Mouse (Mus musculus) CH12.LX (cell line): ENCODE results near the gene Haus2. TPM values are rescaled to one million over a fixed set of nuclear protein-coding genes. Genes with fewer than 3 reads are reported as not detected.

Experiments
- DNase-seq: peaks from one replicate; pipeline ENCODE4 v3.0.0-alpha.2; 2013; ENCODE audit errors: extremely low read depth
- H3K27ac ChIP-seq: 2 replicates; pipeline ENCODE4 v1.5.1; 2012; ENCODE audit warnings: low read depth, mild to moderate bottlenecking, control low read depth, moderate library complexity; ENCODE audit not compliant: insufficient read depth
- H3K27me3 ChIP-seq: replicated peaks from 2 replicates; pipeline ENCODE3; 2012; ENCODE audit warnings: inconsistent platforms
- H3K36me3 ChIP-seq, 2 experiments: replicated peaks in 1 of 2; 2 replicates each; pipeline versions ENCODE3 to v1.6.1; 2012; ENCODE audit warnings: inconsistent platforms in 1 of 2, low read length in 1 of 2, mild to moderate bottlenecking in 1 of 2, mixed read lengths in 1 of 2, moderate library complexity in 1 of 2; ENCODE audit not compliant: control insufficient read depth in 1 of 2, insufficient read depth in 1 of 2
- H3K4me1 ChIP-seq, 2 experiments: 2 replicates each; pipeline ENCODE4 v1.6.1; 2012; ENCODE audit warnings: inconsistent platforms in 1 of 2, moderate library complexity in 1 of 2; ENCODE audit not compliant: insufficient read depth in 2 of 2, control insufficient read depth in 1 of 2
- H3K4me2 ChIP-seq: 2 replicates; pipeline ENCODE4 v1.6.1; 2012; ENCODE audit warnings: low read depth, mild to moderate bottlenecking, control low read depth; ENCODE audit not compliant: poor library complexity, insufficient read depth, severe bottlenecking
- H3K4me3 ChIP-seq, 3 experiments: fragments of 150-350 bp in 1 of 3; sonication (generic) in 1 of 3; replicated peaks in 1 of 3; 2 replicates each; pipeline versions ENCODE3 to v1.5.1; 2011 to 2012; ENCODE audit warnings: low read depth in 2 of 3, low read length in 2 of 3, mild to moderate bottlenecking in 2 of 3, moderate library complexity in 2 of 3, control low read depth in 1 of 3, improper control_type of control experiment in 1 of 3, inconsistent platforms in 1 of 3, mixed read lengths in 1 of 3; ENCODE audit not compliant: poor library complexity in 1 of 3
- H3K79me2 ChIP-seq: replicated peaks from 2 replicates; pipeline ENCODE4 v1.6.1; 2012; ENCODE audit warnings: mild to moderate bottlenecking, moderate library complexity; ENCODE audit not compliant: control insufficient read depth, poor library complexity, insufficient read depth, severe bottlenecking; ENCODE audit errors: extremely low read depth
- H3K9ac ChIP-seq: 2 replicates; pipeline ENCODE4 v1.6.1; 2012; ENCODE audit warnings: low read depth, mild to moderate bottlenecking, control low read depth, moderate library complexity; ENCODE audit not compliant: insufficient read depth
- H3K9me3 ChIP-seq: replicated peaks from 2 replicates; pipeline ENCODE3; 2012; ENCODE audit warnings: low read length, inconsistent platforms, mixed read lengths
- BHLHE40 ChIP-seq: IDR thresholded peaks from 2 replicates; pipeline ENCODE4 v1.6.1; 2011; ENCODE audit warnings: mild to moderate bottlenecking, low read depth, low read length, improper control_type of control experiment
- CHD2 ChIP-seq: IDR thresholded peaks from 2 replicates; pipeline ENCODE4 v1.6.1; 2011; ENCODE audit warnings: low read length, improper control_type of control experiment
- E2F4 ChIP-seq: IDR thresholded peaks from 2 replicates; pipeline ENCODE4 v1.6.1; 2011; ENCODE audit warnings: low read depth, low read length, improper control_type of control experiment; ENCODE audit not compliant: insufficient replicate concordance
- GABPA ChIP-seq: IDR thresholded peaks from 2 replicates; pipeline ENCODE4 v1.6.1; 2012; ENCODE audit warnings: low read depth, low read length, improper control_type of control experiment, inconsistent platforms; ENCODE audit not compliant: insufficient replicate concordance
- IRF4 ChIP-seq: IDR thresholded peaks from 2 replicates; pipeline ENCODE4 v1.6.1; 2014; ENCODE audit warnings: low read depth, mild to moderate bottlenecking, inconsistent platforms, low read length, improper control_type of control experiment
- JUN ChIP-seq: IDR thresholded peaks from 2 replicates; pipeline ENCODE4 v1.6.1; 2011; ENCODE audit warnings: low read depth, mild to moderate bottlenecking, low read length, improper control_type of control experiment, moderate library complexity; ENCODE audit not compliant: insufficient read depth
- JUND ChIP-seq: conservative IDR thresholded peaks from 2 replicates; pipeline ENCODE4 v1.6.1; 2011; ENCODE audit warnings: low read depth, low read length, improper control_type of control experiment
- MAFK ChIP-seq: IDR thresholded peaks from 2 replicates; pipeline ENCODE4 v1.6.1; 2011; ENCODE audit warnings: low read length, improper control_type of control experiment; ENCODE audit not compliant: insufficient replicate concordance
- MAZ ChIP-seq: IDR thresholded peaks from 2 replicates; pipeline ENCODE4 v1.6.1; 2012; ENCODE audit warnings: low read depth, mild to moderate bottlenecking, inconsistent platforms, low read length, improper control_type of control experiment, moderate library complexity
- MEF2A ChIP-seq: IDR thresholded peaks from 2 replicates; pipeline ENCODE4 v1.6.1; 2014; ENCODE audit warnings: low read depth, mild to moderate bottlenecking, inconsistent platforms, low read length, improper control_type of control experiment, borderline replicate concordance
- MXI1 ChIP-seq: IDR thresholded peaks from 2 replicates; pipeline ENCODE4 v1.6.1; 2011; ENCODE audit warnings: mild to moderate bottlenecking, low read depth, low read length, improper control_type of control experiment
- NELFE ChIP-seq: IDR thresholded peaks from 2 replicates; pipeline ENCODE4 v1.6.1; 2011; ENCODE audit warnings: low read depth, low read length, improper control_type of control experiment
- PAX5 ChIP-seq: IDR thresholded peaks from 2 replicates; pipeline ENCODE4 v1.6.1; 2012; ENCODE audit warnings: low read length, inconsistent platforms, mixed read lengths
- POLR2A ChIP-seq: IDR thresholded peaks from 2 replicates; pipeline ENCODE4 v1.6.1; 2011; ENCODE audit warnings: low read depth, mild to moderate bottlenecking, improper control_type of control experiment, low read length
- SIN3A ChIP-seq: IDR thresholded peaks from 2 replicates; pipeline ENCODE4 v1.6.1; 2012; ENCODE audit warnings: low read length, improper control_type of control experiment, inconsistent platforms
- SMC3 ChIP-seq: IDR thresholded peaks from 2 replicates; pipeline ENCODE4 v1.6.1; 2011; ENCODE audit warnings: low read depth, low read length, improper control_type of control experiment
- TBP ChIP-seq: conservative IDR thresholded peaks from 2 replicates; pipeline ENCODE4 v1.6.1; 2011; ENCODE audit warnings: low read depth, low read length, improper control_type of control experiment
- UBTF ChIP-seq: IDR thresholded peaks from 2 replicates; pipeline ENCODE4 v1.6.1; 2012; ENCODE audit warnings: low read depth, mild to moderate bottlenecking, inconsistent platforms, low read length, improper control_type of control experiment, moderate library complexity
- USF2 ChIP-seq: conservative IDR thresholded peaks from 2 replicates; pipeline ENCODE4 v1.6.1; 2011; ENCODE audit warnings: low read depth, low read length, improper control_type of control experiment
- ZKSCAN1 ChIP-seq: IDR thresholded peaks from 2 replicates; pipeline ENCODE4 v1.6.1; 2012; ENCODE audit warnings: low read depth, inconsistent platforms, low read length, improper control_type of control experiment, borderline replicate concordance
- ZNF384 ChIP-seq: IDR thresholded peaks from 2 replicates; pipeline ENCODE4 v1.6.1; 2012; ENCODE audit warnings: low read depth, low read length, improper control_type of control experiment, inconsistent platforms
- dilution Hi-C: fragments of 300-500 bp; cut with MboI; formaldehyde crosslinking; loops from 2 replicates; pipeline ENCODE4 v1.14.3; 2020; ENCODE audit warnings: low sequenced_read_pairs; ENCODE audit not compliant: extremely low pct_unique_long_range_greater_than_20kb, extremely low pct_ligation_motif_present
- in situ Hi-C: fragments of 300-500 bp; cut with MboI; formaldehyde crosslinking; loops from 3 replicates; pipeline ENCODE4 v1.14.3; 2019; ENCODE audit warnings: low sequenced_read_pairs, low pct_ligation_motif_present, low pct_unique_long_range_greater_than_20kb, mixed read lengths
- polyA plus RNA-seq: library from polyadenylated mRNA; unstranded; fragments of >175 nt; gene quantifications from 2 replicates; pipeline ENCODE4 v1.2.1, GENCODE M21; 2012; ENCODE audit warnings: low read depth; ENCODE audit not compliant: insufficient read length
- total RNA-seq, 2 experiments: library from RNA; depleted of rRNA; stranded (reverse); fragments of 300-350 nt in 1 of 2; fragments of >200 nt in 1 of 2; gene quantifications; 2 replicates each; pipeline ENCODE4 v1.2.3; 2012 to 2014

The Haus2 gene
- total and polyA plus RNA-seq, 3 experiments = 12.8 to 37.8 (median 18.2) TPM

DNA sequence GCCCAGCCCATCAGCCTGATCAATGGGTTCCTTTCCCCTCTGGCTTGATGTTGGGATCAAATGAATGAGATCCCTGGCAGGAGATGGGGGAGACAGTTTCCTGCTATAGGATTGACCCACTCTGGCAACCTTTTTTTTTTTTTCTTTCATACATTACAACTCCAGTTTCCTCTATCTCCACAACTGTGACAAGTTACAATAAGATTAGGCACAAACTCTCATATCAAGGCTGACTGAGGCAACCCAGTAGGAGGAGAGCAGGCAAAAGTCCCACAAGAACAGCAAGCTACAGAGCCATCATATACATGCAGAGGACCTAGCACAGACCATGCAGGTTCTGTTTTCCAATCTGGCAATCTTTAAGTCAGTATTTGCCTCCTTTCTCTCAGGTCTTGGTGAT is 50.1 kb downstream of the Haus2 start:
- H3K79me2 ChIP-seq = no peaks in the 10 kb centered on the region
- no peaks in the 10 kb centered on the region for H3K36me3 ChIP-seq
- H3K4me2 ChIP-seq = no peak overlapping the region
- in situ Hi-C loops = no loop called here
- no peaks in the 10 kb centered on the region for H3K9me3 ChIP-seq
- H3K27me3 ChIP-seq = no peaks in the 10 kb centered on the region
- H3K4me1 ChIP-seq = peaks cover 0 to 13% of the 10 kb centered on the region in 2 experiments; a peak in 1 of 4 replicates
- dilution Hi-C loops = no loop called here
- no peak overlapping the region for H3K9ac ChIP-seq
- no peak for TF ChIP-seq ZKSCAN1
- no peak for TF ChIP-seq IRF4
- TF ChIP-seq CHD2 = no peak
- TF ChIP-seq MEF2A = no peak
- TF ChIP-seq PAX5 = no peak
- TF ChIP-seq USF2 = no peak
- no peak for TF ChIP-seq JUN
- TF ChIP-seq E2F4 = no peak
- TF ChIP-seq MXI1 = no peak
- TF ChIP-seq ZNF384 = no peak
- no peak for TF ChIP-seq NELFE
- no peak for TF ChIP-seq POLR2A
- TF ChIP-seq SMC3 = no peak
- TF ChIP-seq MAZ = no peak
- no peak for TF ChIP-seq MAFK
- no peak for TF ChIP-seq GABPA
- TF ChIP-seq TBP = no peak
- TF ChIP-seq JUND = no peak
- no peak for TF ChIP-seq BHLHE40
- no peak for TF ChIP-seq SIN3A
- no peak overlapping the region for H3K4me3 ChIP-seq
- no peak for DNase-seq
- H3K27ac ChIP-seq = no peak overlapping the region

DNA sequence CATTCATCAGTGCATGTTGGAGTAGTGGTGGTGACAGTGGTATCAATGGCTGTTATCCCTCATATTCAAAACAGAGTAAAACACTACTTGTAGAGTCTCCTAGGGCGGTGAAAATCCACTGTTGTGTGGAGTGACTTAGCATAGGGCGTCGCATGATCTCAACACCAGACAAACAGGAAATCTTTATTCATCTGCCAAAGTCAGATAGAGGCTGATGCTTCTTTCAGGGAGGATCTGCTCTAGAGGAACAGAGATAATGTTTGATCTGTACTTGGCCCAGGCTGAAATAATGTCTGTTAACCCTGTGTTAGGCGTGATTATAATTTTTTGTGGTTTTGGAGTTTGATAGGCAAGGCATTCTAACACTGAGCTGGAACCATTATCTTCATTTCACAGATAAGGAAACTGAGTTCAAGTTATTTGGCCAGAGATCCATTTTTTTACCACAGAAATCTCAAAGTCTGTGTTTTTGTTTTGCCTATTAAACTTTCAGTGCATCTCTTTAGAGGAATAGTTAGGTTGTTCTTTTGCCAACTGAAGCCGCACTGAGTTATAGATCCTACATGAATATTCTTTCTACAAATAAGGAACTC is 51.4 kb downstream of the Haus2 start:
- H3K4me1 ChIP-seq = peaks cover 0 to 13% of the 10 kb centered on the region in 2 experiments; a peak in 1 of 4 replicates
- H3K4me2 ChIP-seq = no peak overlapping the region
- DNase-seq = no peak
- in situ Hi-C loops = loop anchor here (10.0 kb wide), 1 partner anchor 176 kb away; no protein-coding TSS in a partner anchor
- no peak overlapping the region for H3K27ac ChIP-seq
- no peak overlapping the region for H3K4me3 ChIP-seq
- H3K9ac ChIP-seq = no peak overlapping the region
- H3K27me3 ChIP-seq = no peaks in the 10 kb centered on the region
- dilution Hi-C loops = no loop called here
- H3K36me3 ChIP-seq = no peaks in the 10 kb centered on the region
- no peaks in the 10 kb centered on the region for H3K79me2 ChIP-seq
- TF ChIP-seq POLR2A (no peak), SMC3 (no peak), JUN (no peak), UBTF (no peak)
- TF ChIP-seq, all 38 proteins: peak for 0
- no peaks in the 10 kb centered on the region for H3K9me3 ChIP-seq
